In genomic region chr12:76649708-76650687, GRCm38 (mm10) we compare ENCODE assay signal across 8 mouse cellular contexts.
DNase-seq lines count a peak whose midpoint lies in the region; ATAC-seq and TF ChIP-seq lines count a peak whose summit lies in the region.

No protein-coding gene starts in this region.

- peak overlapping the region; percentile 17; the same call in 1 of the 2 replicates for H3K4me3 ChIP-seq in G1E (ENCODE audit: low read depth, low read length)
- no peak overlapping the region for H3K4me3 ChIP-seq in forebrain, embryonic 13.5 days
- H3K4me3 ChIP-seq in heart, embryonic 15.5 days: no peak overlapping the region
- no peak overlapping the region for H3K4me3 ChIP-seq in lung, embryonic 14.5 days (ENCODE audit: low read depth, low read length)
- no peak overlapping the region for H3K4me3 ChIP-seq in olfactory bulb, adult 2 months (ENCODE audit: insufficient read depth, low read depth, low read length)

- 39% methylated on average over 16 of the region's 16 CpGs for WGBS in forebrain, embryonic 13.5 days
- 48% methylated on average over 16 of the region's 16 CpGs for WGBS in heart, embryonic 15.5 days
- WGBS in lung, embryonic 14.5 days: 54% methylated on average over 16 of the region's 16 CpGs
- WGBS in olfactory bulb, adult 2 months: 54% methylated on average over 16 of the region's 16 CpGs

- no peak overlapping the region for H3K4me2 ChIP-seq in forebrain, embryonic 13.5 days
- no peak overlapping the region for H3K4me2 ChIP-seq in heart, embryonic 15.5 days
- no peak overlapping the region for H3K4me2 ChIP-seq in lung, embryonic 14.5 days

- H3K9ac ChIP-seq in forebrain, embryonic 13.5 days: no peak overlapping the region
- no peak overlapping the region for H3K9ac ChIP-seq in heart, embryonic 15.5 days
- H3K9ac ChIP-seq in lung, embryonic 14.5 days: no peak overlapping the region

- H3K27me3 ChIP-seq in G1E (ENCODE audit: insufficient read depth, low read length): no peaks in the 10 kb centered on the region
- H3K27me3 ChIP-seq in forebrain, embryonic 13.5 days: no peaks in the 10 kb centered on the region; the same call in 1 of the 2 replicates
- no peaks in the 10 kb centered on the region for H3K27me3 ChIP-seq in heart, embryonic 15.5 days
- no peaks in the 10 kb centered on the region for H3K27me3 ChIP-seq in lung, embryonic 14.5 days (ENCODE audit: insufficient read depth, low read length)

- H3K36me3 ChIP-seq in G1E (replicated peaks): peaks cover 79% of the 10 kb centered on the region
- no peaks in the 10 kb centered on the region for H3K36me3 ChIP-seq in forebrain, embryonic 13.5 days (ENCODE audit: poor library complexity, severe bottlenecking)
- H3K36me3 ChIP-seq in heart, embryonic 15.5 days: no peaks in the 10 kb centered on the region
- no peaks in the 10 kb centered on the region for H3K36me3 ChIP-seq in lung, embryonic 14.5 days (ENCODE audit: insufficient read depth)

- no peak for TF ChIP-seq POLR2A in olfactory bulb, adult 2 months (IDR thresholded peaks at IDR 0.05; ENCODE audit: insufficient read depth, low read depth, low read length)

- peak; percentile 89 for DNase-seq in G1E (ENCODE audit: low spot score)
- DNase-seq in c-Kit-positive CD71-negative TER-119-negative erythroid progenitor cells, embryonic 14.5 days (ENCODE audit: low read depth): peak; percentile 35
- peak; percentile 84 for DNase-seq in kidney, postnatal 10 days
- DNase-seq in lung, embryonic 14.5 days: peak; percentile 77
- peak; percentile 46 for DNase-seq in thymus, postnatal 0 days (ENCODE audit: low spot score)

- H3K27ac ChIP-seq in forebrain, embryonic 13.5 days: no peak overlapping the region
- no peak overlapping the region for H3K27ac ChIP-seq in heart, embryonic 15.5 days
- H3K27ac ChIP-seq in lung, embryonic 14.5 days (ENCODE audit: low read depth): no peak overlapping the region
- H3K27ac ChIP-seq in olfactory bulb, adult 2 months (ENCODE audit: insufficient read depth, low read depth, low read length): no peak overlapping the region

- ATAC-seq in G1E (ENCODE audit: extremely low read depth, insufficient number of reproducible peaks, low FRiP score, poor library complexity, severe bottlenecking): peak; percentile 86
- ATAC-seq in forebrain, embryonic 13.5 days: peak; percentile 19; the same call in 1 of the 2 replicates
- peak; percentile 68; the same call in 1 of the 2 replicates for ATAC-seq in heart, embryonic 15.5 days (replicated peaks; ENCODE audit: insufficient number of reproducible peaks, insufficient read depth, low FRiP score, low read depth)
- peak; percentile 70; the same call in 1 of the 2 replicates for ATAC-seq in lung, embryonic 14.5 days (ENCODE audit: insufficient read depth)

- peak; percentile 85 for TF ChIP-seq CTCF in G1E (IDR thresholded peaks at IDR 0.05; ENCODE audit: low read depth, low read length)
- TF ChIP-seq CTCF in lung, embryonic 14.5 days (IDR thresholded peaks at IDR 0.05; ENCODE audit: low read depth): peak; percentile 91
- peak; percentile 47; the same call in 1 of the 2 replicates for TF ChIP-seq CTCF in olfactory bulb, adult 2 months (IDR thresholded peaks at IDR 0.05; ENCODE audit: insufficient read depth, low read depth, low read length)

- H3K4me1 ChIP-seq in G1E (ENCODE audit: insufficient read depth, low read depth, low read length): peaks cover 57% of the 10 kb centered on the region
- no peaks in the 10 kb centered on the region; the same call in 1 of the 2 replicates for H3K4me1 ChIP-seq in forebrain, embryonic 13.5 days
- H3K4me1 ChIP-seq in heart, embryonic 15.5 days (replicated peaks): peaks cover 37% of the 10 kb centered on the region
- no peaks in the 10 kb centered on the region for H3K4me1 ChIP-seq in lung, embryonic 14.5 days (ENCODE audit: insufficient read depth)
- H3K4me1 ChIP-seq in olfactory bulb, adult 2 months (ENCODE audit: control insufficient read depth, insufficient read depth, low read length): peaks cover 12% of the 10 kb centered on the region

- H3K9me3 ChIP-seq in G1E (replicated peaks): peaks cover 24% of the 10 kb centered on the region
- no peaks in the 10 kb centered on the region for H3K9me3 ChIP-seq in forebrain, embryonic 13.5 days (replicated peaks)
- no peaks in the 10 kb centered on the region for H3K9me3 ChIP-seq in heart, embryonic 15.5 days (replicated peaks)
- H3K9me3 ChIP-seq in lung, embryonic 14.5 days (ENCODE audit: low read depth, low read length): no peaks in the 10 kb centered on the region

Comparison
In these comparisons a context has a peak if more than half of its experiments do, and no peak if none do; other contexts are left out.
1. ATAC-seq: peak in every context shown above with its lines; median percentile 86 in G1E; 70 in lung, embryonic 14.5 days; 68 in heart, embryonic 15.5 days; 19 in forebrain, embryonic 13.5 days.
2. DNase-seq: peak in every context shown above with its lines; median percentile 89 in G1E; 84 in kidney, postnatal 10 days; 77 in lung, embryonic 14.5 days; 46 in thymus, postnatal 0 days; 35 in c-Kit-positive CD71-negative TER-119-negative erythroid progenitor cells, embryonic 14.5 days.